Comparison of ENCODE assay signal across 9 mouse cellular contexts in the genomic region with DNA sequence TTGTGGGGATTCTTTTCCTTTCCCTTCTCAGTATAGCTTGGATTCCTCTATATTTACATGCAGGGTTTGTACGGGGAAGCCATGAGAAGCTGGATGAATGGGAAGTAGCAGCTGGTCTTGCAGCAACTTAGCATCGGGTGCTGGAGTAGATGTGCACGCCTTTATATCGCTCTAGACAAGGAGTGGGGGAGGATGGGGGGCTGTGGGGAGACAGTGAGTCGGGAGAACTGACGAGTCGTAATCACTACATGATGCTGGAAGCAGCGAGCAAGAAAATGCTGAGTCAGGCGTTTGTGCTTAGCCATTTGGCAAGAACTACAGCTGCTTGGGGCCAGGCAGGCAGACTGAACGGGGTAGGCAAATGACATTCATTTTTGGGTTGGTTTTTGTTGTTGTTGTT.
DNase-seq lines count a peak whose midpoint lies in the region; TF ChIP-seq lines count a peak whose summit lies in the region.
"Had no signal": no experiment of that assay in that cellular context is flagged by ENCODE, and none has a peak within 500 bp of the region (broad histone marks: within the 10 kb centered on the region; RNA-seq: fewer than 3 reads in every experiment).

No protein-coding gene starts in this region.

- no peaks in the 10 kb centered on the region for H3K79me2 ChIP-seq in heart, adult 2 months (replicated peaks; ENCODE audit: control insufficient read depth, insufficient read depth, low read length)

- intact Hi-C loops in heart, adult 2 months (cut with DNase I), result no loop called here
- intact Hi-C loops in left cerebral cortex, postnatal 36 days (cut with DNase I), result no loop called here

- no peak for TF ChIP-seq CTCF in heart, adult 2 months (IDR thresholded peaks at IDR 0.05)

- peak; percentile 93 for DNase-seq in heart, adult 11 months
- DNase-seq in heart, adult 2 months, result no peak
- DNase-seq in 3T3-L1 (ENCODE audit: low read depth, low spot score), result peak; percentile 27
- peak; percentile 23 for DNase-seq in embryonic facial prominence, embryonic 10.5 days (ENCODE audit: low spot score)
- DNase-seq in left cerebral cortex, postnatal 36 days (ENCODE audit: low spot score in 2 of 2), result peak; percentile 23 to 38
- DNase-seq in urinary bladder, postnatal 36 days (ENCODE audit: low spot score in 2 of 2), result no peak
- DNase-seq in adrenal gland, adult (ENCODE audit: inconsistent age in 2 of 2, low spot score in 1 of 2), result no peak
- DNase-seq in adrenal gland, adult 18-20 months (ENCODE audit: low spot score in 2 of 2), result no peak

- H3K9me3 ChIP-seq in embryonic facial prominence, embryonic 10.5 days, result no peaks in the 10 kb centered on the region

- no peaks in the 10 kb centered on the region for H3K27me3 ChIP-seq in heart, adult 2 months (ENCODE audit: control insufficient read depth, insufficient read depth, low read length)
- no peaks in the 10 kb centered on the region for H3K27me3 ChIP-seq in embryonic facial prominence, embryonic 10.5 days (replicated peaks; ENCODE audit: low read depth, poor library complexity, severe bottlenecking)

- peaks cover 8% of the 10 kb centered on the region for H3K4me1 ChIP-seq in heart, adult 2 months (ENCODE audit: control insufficient read depth, insufficient read depth, low read length)
- H3K4me1 ChIP-seq in embryonic facial prominence, embryonic 10.5 days, result peaks cover 17% of the 10 kb centered on the region

- no peak overlapping the region for H3K9ac ChIP-seq in heart, adult 2 months (ENCODE audit: low read depth, low read length)

- 47% methylated on average over 10 of the region's 10 CpGs for WGBS in heart, adult 2 months
- 76% methylated on average over 10 of the region's 10 CpGs for WGBS in embryonic facial prominence, embryonic 10.5 days

- TF ChIP-seq POLR2A in heart, adult 2 months (IDR thresholded peaks at IDR 0.05; ENCODE audit: insufficient read depth, low read depth, low read length), result no peak

- H3K36me3 ChIP-seq in heart, adult 2 months (ENCODE audit: control insufficient read depth, insufficient read depth, low read length), result no peaks in the 10 kb centered on the region
- no peaks in the 10 kb centered on the region for H3K36me3 ChIP-seq in embryonic facial prominence, embryonic 10.5 days (replicated peaks)

- no peak for TF ChIP-seq EP300 in heart, adult 2 months (IDR thresholded peaks at IDR 0.05; ENCODE audit: insufficient read depth, low read depth, low read length)

- no peak overlapping the region for H3K4me3 ChIP-seq in heart, adult 2 months
- H3K4me3 ChIP-seq in embryonic facial prominence, embryonic 10.5 days, result no peak overlapping the region

- H3K27ac ChIP-seq in heart, adult 2 months, result no peak overlapping the region
- no peak overlapping the region for H3K27ac ChIP-seq in embryonic facial prominence, embryonic 10.5 days (replicated peaks)
- H3K27ac ChIP-seq: macrophage had no signal

Comparison
In these comparisons a context has a peak if more than half of its experiments do, and no peak if none do; other contexts are left out.
1. DNase-seq: peak in heart, adult 11 months (single experiment), 3T3-L1 (single experiment), embryonic facial prominence, embryonic 10.5 days (single experiment) and left cerebral cortex, postnatal 36 days (2 of 2); none in heart, adult 2 months (0 of 2), urinary bladder, postnatal 36 days (0 of 2), adrenal gland, adult (0 of 2) and adrenal gland, adult 18-20 months (0 of 2).